Mouse (Mus musculus) cerebellum, adult 18-20 months (tissue): ENCODE measurements around the gene Ceacam15.

Source experiments
- DNase-seq, 2 experiments: peaks; one replicate each; pipeline ENCODE4 v3.0.0; 2021

Gene Ceacam15

GRCm38 (mm10) chr7:16629598-16630296 is 45.8 kb downstream of the Ceacam15 start:
- DNase-seq, result peak; percentile 55 to 63

- DNase-seq, result peak; percentile 65 to 68
Observed at GRCm38 (mm10) chr7:16628096-16628771, 47.3 kb downstream of the Ceacam15 start.

GRCm38 (mm10) chr7:16623687-16624086 is 51.8 kb downstream of the Ceacam15 start:
- peak in 1 of 2 experiments; percentile 21 for DNase-seq

GRCm38 (mm10) chr7:16623131-16623530 is 52.4 kb downstream of the Ceacam15 start:
- DNase-seq, result no peak
